Mouse (Mus musculus) heart, embryonic 12.5 days (tissue): ENCODE measurements at regions not wholly inside any gene's neighbourhood (a gene's known extent, or its start where the extent isn't known, plus 50 kb on each side); places are given as distances from the start of the nearest gene placed in this dataset.

ENCODE experiments used
- ATAC-seq: fragments of 200-750 bp; cut with Nextera tagmentation; 2 replicates; pipeline ENCODE4 v1.8.0; 2017; ENCODE audit warnings: moderate TSS enrichment, moderate library complexity; ENCODE audit not compliant: insufficient number of reproducible peaks, low FRiP score
- H3K27ac ChIP-seq: fragments of 300-500 bp; sonication (generic); 2 replicates; pipeline ENCODE4 v1.5.1; 2016; ENCODE audit warnings: mild to moderate bottlenecking, moderate library complexity; ENCODE audit not compliant: poor library complexity, severe bottlenecking
- H3K27me3 ChIP-seq: fragments of 300-500 bp; sonication (generic); replicated peaks from 2 replicates; pipeline ENCODE4 v1.6.1; 2016; ENCODE audit warnings: mild to moderate bottlenecking, moderate library complexity
- H3K36me3 ChIP-seq: fragments of 300-500 bp; sonication (generic); 2 replicates; pipeline ENCODE4 v1.6.1; 2016; ENCODE audit warnings: mild to moderate bottlenecking, moderate library complexity
- H3K4me1 ChIP-seq: fragments of 300-500 bp; sonication (generic); replicated peaks from 2 replicates; pipeline ENCODE4 v1.6.1; 2016; ENCODE audit warnings: mild to moderate bottlenecking
- H3K4me2 ChIP-seq: fragments of 300-500 bp; sonication (generic); 2 replicates; pipeline ENCODE4 v1.6.1; 2016; ENCODE audit warnings: mild to moderate bottlenecking, moderate library complexity
- H3K4me3 ChIP-seq: fragments of 300-500 bp; sonication (generic); 2 replicates; pipeline ENCODE4 v1.5.1; 2016; ENCODE audit warnings: mild to moderate bottlenecking
- H3K9ac ChIP-seq: fragments of 300-500 bp; sonication (generic); 2 replicates; pipeline ENCODE4 v1.6.1; 2016; ENCODE audit warnings: mild to moderate bottlenecking, moderate library complexity
- H3K9me3 ChIP-seq: fragments of 300-500 bp; sonication (generic); replicated peaks from 2 replicates; pipeline ENCODE4 v1.6.1; 2016; ENCODE audit warnings: mild to moderate bottlenecking, moderate library complexity
- WGBS: fragments of 180-500 bp; shearing (Covaris S2); methylation state at CpG from one replicate; pipeline ENCODE4 v1.1.7; 2016; 5-methylcytosine and 5-hydroxymethylcytosine counted together

DNA sequence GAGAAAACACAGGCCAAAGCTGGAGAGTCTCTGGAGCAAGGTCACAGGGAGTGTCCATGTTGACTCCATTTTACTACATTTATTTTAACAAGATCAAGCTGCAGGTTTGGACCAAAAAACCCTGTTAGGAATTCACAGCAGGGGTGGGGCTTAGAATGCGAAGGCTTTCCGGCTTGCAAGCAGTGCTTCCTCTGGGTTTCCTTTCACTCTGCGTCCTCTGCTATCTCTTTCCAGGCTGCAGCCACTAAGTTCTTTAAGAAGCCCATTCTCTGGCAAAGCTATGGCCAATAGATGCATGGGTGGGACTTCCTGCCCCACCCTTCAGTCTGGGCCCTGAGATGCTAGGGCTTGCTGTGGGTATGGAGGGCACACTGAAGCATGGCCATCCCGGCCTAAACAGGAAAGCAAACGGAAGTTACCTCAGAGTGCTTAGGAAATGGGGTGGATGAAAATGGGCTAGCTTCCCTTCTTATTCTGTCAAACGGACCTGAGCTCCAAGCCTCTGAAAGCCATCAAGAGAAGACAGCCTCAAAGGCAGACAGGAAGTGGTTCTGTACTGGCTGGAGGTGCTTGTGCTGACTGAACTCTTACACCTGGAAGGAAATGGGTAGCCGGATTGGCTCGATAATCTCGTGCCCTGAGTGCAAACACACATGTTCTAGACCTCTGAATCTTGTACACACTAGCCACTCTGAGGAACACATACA lies 90.6 kb upstream of the C1qtnf7 start:
- no peak overlapping the region for H3K4me2 ChIP-seq
- H3K27ac ChIP-seq: no peak overlapping the region
- peaks cover 4% of the 10 kb centered on the region for H3K4me1 ChIP-seq
- no peak overlapping the region for H3K4me3 ChIP-seq
- H3K9me3 ChIP-seq: no peaks in the 10 kb centered on the region
- no peaks in the 10 kb centered on the region for H3K27me3 ChIP-seq
- no peak overlapping the region for H3K9ac ChIP-seq
- no peaks in the 10 kb centered on the region for H3K36me3 ChIP-seq
- no peak for ATAC-seq
- WGBS: 59% methylated on average over 9 of the region's 9 CpGs

DNA sequence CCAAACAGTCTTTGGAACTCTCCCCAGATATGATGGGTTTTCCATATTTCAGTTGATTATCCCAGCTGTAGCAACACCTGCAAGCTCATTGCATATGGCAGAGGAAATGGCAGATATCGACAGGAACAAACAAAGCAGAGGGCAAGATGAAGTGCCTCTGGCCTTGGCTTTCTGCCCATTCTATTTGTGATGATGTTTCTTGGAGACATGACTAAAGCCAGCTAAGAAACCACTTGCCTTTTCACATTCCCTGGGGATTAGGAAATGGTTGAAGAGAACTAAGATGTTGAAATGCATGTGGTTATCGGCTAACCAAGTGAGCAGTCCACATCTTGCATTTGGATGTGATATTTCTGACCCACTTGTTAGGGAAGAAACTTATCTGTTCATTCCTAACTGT lies 82.0 kb upstream of the C1qtnf7 start:
- Histone ChIP-seq H3K27me3 (no peaks in the 10 kb centered on the region), H3K27ac (no peak overlapping the region), H3K4me2 (no peak overlapping the region), H3K36me3 (no peaks in the 10 kb centered on the region), H3K4me1 (no peaks in the 10 kb centered on the region), H3K9me3 (no peaks in the 10 kb centered on the region), H3K4me3 (no peak overlapping the region), H3K9ac (no peak overlapping the region)
- no peak for ATAC-seq
- 58% methylated on average over 2 of the region's 2 CpGs for WGBS

- ATAC-seq: no peak
- H3K36me3 ChIP-seq: no peaks in the 10 kb centered on the region
- H3K4me3 ChIP-seq: no peak overlapping the region
- no peaks in the 10 kb centered on the region for H3K27me3 ChIP-seq
- H3K27ac ChIP-seq: no peak overlapping the region
- no peaks in the 10 kb centered on the region for H3K4me1 ChIP-seq
- WGBS: 65% methylated on average over 2 of the region's 2 CpGs
- H3K9ac ChIP-seq: no peak overlapping the region
- no peak overlapping the region for H3K4me2 ChIP-seq
- no peaks in the 10 kb centered on the region for H3K9me3 ChIP-seq
Observed at GRCm38 (mm10) chr5:43439191-43439590, 76.1 kb upstream of the C1qtnf7 start.

GRCm38 (mm10) chr5:43441306-43441705 lies 74.0 kb upstream of the C1qtnf7 start:
- Histone ChIP-seq H3K27me3 (no peaks in the 10 kb centered on the region), H3K4me3 (no peak overlapping the region), H3K9ac (no peak overlapping the region), H3K9me3 (no peaks in the 10 kb centered on the region), H3K4me1 (no peaks in the 10 kb centered on the region), H3K27ac (no peak overlapping the region), H3K4me2 (no peak overlapping the region), H3K36me3 (no peaks in the 10 kb centered on the region)
- no peak for ATAC-seq
- WGBS: 33% methylated on average over 3 of the region's 3 CpGs

DNA sequence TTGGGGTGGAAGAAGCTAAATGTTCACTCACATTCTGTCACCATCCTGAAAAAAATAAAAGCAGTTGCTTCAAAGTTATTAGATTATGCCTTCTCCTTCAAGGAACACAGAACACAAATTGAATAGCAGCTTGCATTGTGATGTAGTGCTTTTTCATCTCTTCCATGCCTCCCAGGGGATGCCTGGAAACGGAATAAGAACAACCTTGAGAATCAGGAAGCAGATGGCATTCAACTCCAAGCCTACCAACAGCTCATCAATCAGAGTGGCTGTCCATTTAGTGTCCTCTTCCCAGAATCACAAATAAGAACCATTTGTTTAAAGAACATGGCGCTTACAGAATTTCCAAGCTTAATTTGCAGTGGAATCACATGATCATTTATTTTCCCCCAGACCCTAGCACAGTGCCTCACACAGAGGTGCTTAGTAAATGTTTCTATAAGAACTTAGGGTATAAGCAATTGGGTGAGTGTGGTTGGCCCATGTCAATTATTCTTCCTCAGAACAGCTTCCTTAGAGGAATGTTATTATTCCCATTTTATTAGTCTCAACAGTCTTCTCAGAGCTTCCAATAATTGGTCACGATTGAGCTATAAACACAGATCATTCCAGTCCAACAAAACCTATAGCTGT lies 70.6 kb upstream of the C1qtnf7 start:
- H3K9me3 ChIP-seq: no peaks in the 10 kb centered on the region
- no peaks in the 10 kb centered on the region for H3K27me3 ChIP-seq
- 62% methylated on average over 3 of the region's 3 CpGs for WGBS
- H3K36me3 ChIP-seq: no peaks in the 10 kb centered on the region
- no peak for ATAC-seq
- no peak overlapping the region for H3K4me2 ChIP-seq
- H3K9ac ChIP-seq: no peak overlapping the region
- no peaks in the 10 kb centered on the region for H3K4me1 ChIP-seq
- H3K4me3 ChIP-seq: no peak overlapping the region
- no peak overlapping the region for H3K27ac ChIP-seq

DNA sequence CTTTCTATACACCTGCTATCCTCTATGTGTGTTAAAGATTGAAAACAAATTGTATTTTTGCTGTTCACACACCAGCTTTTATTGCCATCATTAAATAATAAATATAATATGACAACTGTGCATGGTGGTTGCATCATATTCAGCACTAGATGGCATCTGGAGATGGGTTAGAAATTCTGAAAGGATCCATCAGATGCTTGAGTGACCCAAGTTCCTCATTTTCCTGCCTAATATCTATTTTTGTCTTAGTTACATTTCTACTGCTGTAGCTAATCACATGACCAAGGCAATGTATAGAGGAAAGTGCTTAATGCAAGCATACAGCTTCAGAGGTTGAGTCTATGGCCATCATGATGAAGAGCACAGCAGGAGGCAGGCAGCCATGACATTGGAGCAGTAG lies 69.7 kb upstream of the C1qtnf7 start:
- Histone ChIP-seq H3K4me3 (no peak overlapping the region), H3K27me3 (no peaks in the 10 kb centered on the region), H3K4me1 (no peaks in the 10 kb centered on the region), H3K27ac (no peak overlapping the region), H3K4me2 (no peak overlapping the region), H3K9me3 (no peaks in the 10 kb centered on the region), H3K36me3 (no peaks in the 10 kb centered on the region), H3K9ac (no peak overlapping the region)
- no peak for ATAC-seq

GRCm38 (mm10) chr5:43446295-43446694 lies 69.0 kb upstream of the C1qtnf7 start:
- no peaks in the 10 kb centered on the region for H3K9me3 ChIP-seq
- ATAC-seq: no peak
- no peaks in the 10 kb centered on the region for H3K4me1 ChIP-seq
- H3K4me3 ChIP-seq: no peak overlapping the region
- no peak overlapping the region for H3K27ac ChIP-seq
- no peak overlapping the region for H3K9ac ChIP-seq
- no peaks in the 10 kb centered on the region for H3K27me3 ChIP-seq
- H3K4me2 ChIP-seq: no peak overlapping the region
- H3K36me3 ChIP-seq: no peaks in the 10 kb centered on the region

GRCm38 (mm10) chr5:43456018-43456417 lies 59.3 kb upstream of the C1qtnf7 start:
- H3K4me2 ChIP-seq: no peak overlapping the region

DNA sequence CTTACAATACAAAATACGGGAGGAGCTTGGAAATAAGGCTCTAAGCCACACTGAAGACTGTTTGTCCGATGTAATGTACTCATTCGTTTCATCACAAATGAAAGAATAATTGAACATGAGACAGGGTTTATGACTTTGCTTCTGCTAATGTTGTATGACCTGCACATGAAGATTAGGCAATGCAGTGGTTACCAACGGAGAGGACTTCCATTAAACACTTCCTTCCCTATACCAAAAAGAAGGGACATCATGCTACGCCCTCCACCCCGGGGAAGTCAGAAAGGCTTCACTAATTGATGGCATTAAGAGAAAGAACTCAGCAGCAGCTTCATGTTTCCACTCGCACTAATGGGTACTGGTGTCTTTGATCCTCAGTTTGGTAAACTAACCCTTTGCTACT lies 57.6 kb upstream of the C1qtnf7 start:
- no peak for ATAC-seq
- WGBS: 79% methylated on average over 7 of the region's 7 CpGs

More at GRCm38 (mm10) chr5:43456018-43456417, 59.3 kb upstream of the C1qtnf7 start:
- Histone ChIP-seq H3K27ac (no peak overlapping the region), H3K9me3 (no peaks in the 10 kb centered on the region), H3K27me3 (no peaks in the 10 kb centered on the region), H3K9ac (no peak overlapping the region), H3K4me1 (peaks cover 9% of the 10 kb centered on the region; the same call in 1 of the 2 replicates), H3K36me3 (no peaks in the 10 kb centered on the region), H3K4me3 (no peak overlapping the region)
- ATAC-seq: peak; percentile 74
- 6% methylated on average over 3 of the region's 3 CpGs for WGBS

DNA sequence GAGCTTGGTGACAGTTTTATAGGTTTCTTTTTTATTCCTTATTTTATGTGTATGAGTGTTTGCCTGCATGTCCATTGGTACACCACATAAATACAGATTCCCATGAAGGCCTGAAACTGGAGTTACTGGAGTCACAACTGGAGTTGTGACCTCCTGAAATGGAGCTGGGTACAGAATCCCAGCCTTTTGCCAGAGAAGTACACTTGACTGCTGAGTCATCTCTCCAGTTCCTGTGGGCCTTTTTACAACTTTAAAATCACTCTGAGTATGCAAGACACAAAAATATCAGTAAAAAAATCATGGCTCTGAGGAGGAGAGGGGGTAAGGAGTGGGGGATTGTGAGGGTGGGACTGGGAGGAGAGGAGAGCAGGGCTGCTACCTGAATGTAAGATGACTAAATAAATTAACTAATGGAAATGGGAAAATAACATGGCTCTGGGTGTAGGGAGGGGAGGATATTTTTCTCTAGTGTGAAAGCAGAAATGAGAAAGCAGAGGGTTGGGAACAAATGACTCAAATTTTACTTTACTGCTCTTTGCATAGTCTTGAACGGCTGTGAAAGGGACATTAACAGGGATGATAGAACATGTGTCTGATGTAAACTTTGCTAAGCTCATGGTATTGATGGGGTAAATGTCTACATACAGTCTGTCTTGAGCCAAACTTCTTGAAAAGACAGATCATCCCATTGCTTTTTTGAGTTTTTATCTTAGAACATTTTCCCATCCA lies 53.2 kb upstream of the C1qtnf7 start:
- H3K4me2 ChIP-seq: no peak overlapping the region
- no peak overlapping the region for H3K4me3 ChIP-seq
- no peaks in the 10 kb centered on the region for H3K27me3 ChIP-seq
- 0 out of 2 replicates have a peak, but pooled peaks cover 2% of the 10 kb centered on the region for H3K4me1 ChIP-seq
- H3K9me3 ChIP-seq: no peaks in the 10 kb centered on the region
- H3K27ac ChIP-seq: no peak overlapping the region
- H3K9ac ChIP-seq: no peak overlapping the region
- 78% methylated on average over 1 of the region's 1 CpGs for WGBS
- no peak for ATAC-seq
- H3K36me3 ChIP-seq: no peaks in the 10 kb centered on the region

More for the DNA sequence above, 57.6 kb upstream of the C1qtnf7 start:
- H3K36me3 ChIP-seq: no peaks in the 10 kb centered on the region
- no peaks in the 10 kb centered on the region for H3K9me3 ChIP-seq
- H3K4me2 ChIP-seq: no peak overlapping the region
- no peak overlapping the region for H3K27ac ChIP-seq
- no peak overlapping the region for H3K4me3 ChIP-seq
- no peak overlapping the region for H3K9ac ChIP-seq
- H3K27me3 ChIP-seq: no peaks in the 10 kb centered on the region
- peaks cover 9% of the 10 kb centered on the region; the same call in 1 of the 2 replicates for H3K4me1 ChIP-seq
